Mouse (Mus musculus) cerebellum, adult 2 months (tissue): Measurements from ENCODE around the gene Ugt1a9.

ENCODE experiments used
- CTCF ChIP-seq: fragments of 200-500 bp; IDR thresholded peaks from 2 replicates; pipeline ENCODE4 v1.5.1; 2011; ENCODE audit warnings: low read depth, mild to moderate bottlenecking, control low read depth, low read length, moderate library complexity, borderline replicate concordance; ENCODE audit not compliant: insufficient read depth
- POLR2A ChIP-seq: fragments of 200-500 bp; IDR thresholded peaks from 2 replicates; pipeline ENCODE4 v1.6.1; 2011; ENCODE audit warnings: low read length, control low read depth, borderline replicate concordance; ENCODE audit not compliant: insufficient read depth

DNA sequence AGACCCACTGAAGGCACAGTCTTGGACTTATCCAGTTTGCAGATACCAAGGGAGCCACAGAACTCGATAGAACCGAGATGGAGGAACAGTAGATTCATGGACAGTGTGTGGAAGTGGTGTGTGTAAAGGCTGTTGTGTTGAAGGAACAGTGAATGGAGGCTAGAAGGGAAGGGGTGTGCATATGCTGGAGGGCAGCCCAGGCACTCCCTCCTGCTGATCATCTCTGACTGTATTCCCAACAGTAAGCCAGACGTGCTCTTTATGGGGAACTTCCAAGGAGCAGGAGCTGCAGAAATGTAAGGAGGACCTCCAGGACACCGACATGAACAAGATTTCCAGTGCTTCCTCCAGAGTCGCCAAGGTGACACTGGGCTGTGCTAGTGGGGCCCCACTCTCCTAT is 179.4 kb downstream of the Ugt1a9 start:
- no peak for TF ChIP-seq POLR2A
- no peak for TF ChIP-seq CTCF
